Mouse (Mus musculus): ENCODE measurements around the gene Tnfaip6.

- TF ChIP-seq POLR2A (IDR thresholded peaks at IDR 0.05; ENCODE audit: low read depth, low read length) (no peak), CTCF (IDR thresholded peaks at IDR 0.05; ENCODE audit: borderline replicate concordance, insufficient read depth, low read length) (no peak)
Measured at GRCm38 (mm10) chr2:52036929-52037595, 747 bp upstream of the Tnfaip6 start.

All from embryonic fibroblast, embryonic 13.5 days (primary cell).